Mouse (Mus musculus) retina, postnatal 1 day (tissue): Measurements from ENCODE around the gene Klc1.

ENCODE experiments used
- DNase-seq: peaks from one replicate; pipeline ENCODE4 v3.0.0-alpha.2; 2012

Gene Klc1

DNA sequence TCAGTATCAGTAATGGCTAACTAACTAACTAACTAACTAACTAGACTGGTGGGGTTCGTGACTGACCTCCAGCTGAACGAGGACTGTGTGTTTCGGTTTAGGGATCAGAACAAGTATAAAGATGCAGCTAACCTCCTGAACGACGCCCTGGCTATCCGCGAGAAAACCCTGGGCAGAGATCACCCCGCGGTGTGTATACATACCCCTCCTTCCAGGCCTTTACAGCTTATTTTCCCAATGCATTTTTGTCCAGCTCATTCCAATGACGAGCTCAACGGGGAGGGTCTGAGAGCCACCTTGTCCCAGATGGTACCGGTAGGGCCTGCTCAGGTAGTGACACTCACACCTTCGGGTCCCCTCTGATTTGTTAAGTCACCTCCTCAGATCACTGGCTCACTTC lies 19.3 kb downstream of the Klc1 start:
- DNase-seq: no peak

- DNase-seq: no peak
Measured at GRCm38 (mm10) chr12:111779544-111779943, 20.9 kb downstream of the Klc1 start.

DNA sequence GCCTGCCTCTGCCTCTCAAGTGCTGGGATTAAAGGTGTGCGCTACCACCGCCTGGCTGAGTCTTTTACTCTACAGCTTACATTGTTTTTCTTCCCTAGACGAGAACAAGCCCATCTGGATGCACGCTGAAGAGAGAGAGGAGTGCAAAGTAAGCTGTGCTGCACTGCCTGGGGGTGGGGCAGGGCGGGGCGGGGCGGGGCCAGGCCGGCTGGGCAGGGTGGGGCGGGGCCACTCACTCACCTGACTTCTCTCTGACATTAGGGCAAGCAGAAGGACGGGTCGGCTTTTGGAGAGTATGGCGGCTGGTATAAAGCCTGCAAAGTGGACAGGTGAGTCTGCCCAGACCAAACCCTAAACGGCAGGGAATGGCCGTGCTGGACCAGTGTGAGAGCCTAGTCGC lies 26.5 kb downstream of the Klc1 start:
- DNase-seq: no peak

DNA sequence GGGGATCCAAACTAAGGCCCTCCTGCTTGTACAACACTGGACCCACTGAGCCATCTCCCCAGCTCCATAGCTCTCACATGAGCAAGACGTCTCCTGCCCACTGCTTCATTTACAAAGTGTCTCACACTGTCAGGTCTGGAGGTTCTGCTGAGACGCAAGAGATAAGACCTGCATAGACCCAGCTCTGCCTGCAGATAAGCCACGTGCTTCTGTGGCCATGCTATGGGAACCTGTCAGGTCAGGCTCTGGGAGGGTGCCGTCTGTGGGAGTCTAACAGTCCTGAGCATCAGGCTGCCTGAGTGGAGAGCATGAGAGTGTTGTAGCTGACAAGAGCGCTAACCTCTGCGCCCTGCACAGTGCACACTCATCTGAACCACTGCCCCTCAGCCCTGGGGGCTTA lies 28.4 kb downstream of the Klc1 start:
- no peak for DNase-seq

DNA sequence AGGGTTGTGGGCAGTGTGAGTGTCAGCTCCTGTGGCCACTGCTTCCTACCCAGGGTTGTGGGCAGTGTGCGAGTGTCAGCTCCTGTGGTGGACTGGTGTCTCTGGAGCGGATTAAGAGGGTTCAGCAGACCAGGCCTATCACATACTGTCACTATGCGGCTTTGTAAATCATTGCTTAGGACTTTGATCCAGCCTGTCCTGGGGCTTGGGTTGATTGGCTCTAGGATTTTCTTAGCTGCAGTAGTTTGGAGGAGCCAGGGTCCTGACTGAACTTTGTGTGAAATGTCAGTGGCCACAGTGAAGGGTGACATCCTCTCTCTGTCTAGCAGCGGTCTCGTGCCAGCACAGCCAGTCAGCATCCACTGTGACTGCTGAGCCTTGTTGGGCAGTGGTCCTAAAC lies 31.4 kb downstream of the Klc1 start:
- DNase-seq: no peak

- DNase-seq: no peak
Measured at GRCm38 (mm10) chr12:111790631-111791030, 32.0 kb downstream of the Klc1 start.

DNA sequence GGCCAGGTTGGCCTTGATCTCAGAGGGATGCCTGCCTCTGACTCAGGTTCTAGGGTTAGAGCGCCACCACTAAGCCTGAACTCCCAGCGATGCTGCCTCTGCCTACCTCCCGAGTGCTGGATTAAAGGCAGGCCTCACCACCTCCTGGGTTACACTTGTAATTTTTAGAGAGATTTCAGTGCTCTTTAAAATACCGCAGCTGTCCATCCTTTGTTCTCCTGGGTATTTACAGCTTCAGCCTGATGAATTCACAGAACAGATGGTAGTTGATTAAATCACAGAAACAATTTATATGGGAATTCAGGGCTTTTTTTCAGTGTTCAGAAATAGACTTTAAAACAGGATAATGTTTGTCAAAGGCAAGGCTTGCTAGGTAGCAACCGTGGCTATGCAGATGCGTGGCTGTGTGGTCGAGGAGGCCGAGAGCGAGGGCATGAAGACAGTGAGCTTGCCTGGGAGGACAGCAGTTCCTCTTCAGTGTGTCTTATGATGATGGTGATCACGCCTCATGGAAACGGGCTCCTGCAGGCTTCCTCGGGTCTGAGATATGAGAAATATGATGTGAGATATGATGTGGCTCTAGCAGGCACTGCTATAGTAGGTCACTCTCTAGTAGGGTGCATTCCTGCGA lies 32.9 kb downstream of the Klc1 start:
- no peak for DNase-seq

GRCm38 (mm10) chr12:111794102-111794501 lies 35.5 kb downstream of the Klc1 start:
- DNase-seq: peak; percentile 14

DNA sequence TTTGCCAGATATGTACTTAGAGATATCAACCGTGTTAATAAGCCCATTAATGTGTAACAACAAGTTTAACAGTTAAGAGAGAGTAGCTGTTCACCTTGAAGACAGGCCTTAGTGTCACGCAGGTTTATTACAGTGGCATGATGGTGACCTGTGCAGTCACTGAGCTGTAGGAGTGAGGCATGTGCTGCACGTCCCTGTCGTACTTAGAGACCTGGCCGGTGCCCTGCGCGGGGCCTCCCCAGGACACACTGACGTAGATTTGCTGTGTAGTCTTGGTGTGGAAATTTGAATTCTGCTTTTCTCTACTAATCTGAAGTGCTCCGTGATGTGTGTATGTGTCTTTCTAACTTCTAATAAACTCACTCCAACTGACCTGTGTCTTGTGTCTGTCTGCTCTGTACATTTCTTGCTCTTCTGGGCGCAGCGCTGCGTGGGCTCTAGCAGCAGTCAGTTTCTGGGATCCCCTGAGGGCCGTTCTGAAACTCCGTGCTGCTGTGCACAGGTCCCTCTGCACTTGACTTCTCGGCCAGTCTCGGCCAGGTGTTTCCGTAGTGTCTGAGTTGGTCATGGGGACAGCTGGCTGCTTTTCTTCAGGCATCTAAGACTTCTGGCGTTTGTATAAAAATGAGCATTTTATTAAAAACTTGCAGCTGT lies 36.0 kb downstream of the Klc1 start:
- no peak for DNase-seq

GRCm38 (mm10) chr12:111795180-111795895 lies 36.7 kb downstream of the Klc1 start:
- DNase-seq: no peak

DNA sequence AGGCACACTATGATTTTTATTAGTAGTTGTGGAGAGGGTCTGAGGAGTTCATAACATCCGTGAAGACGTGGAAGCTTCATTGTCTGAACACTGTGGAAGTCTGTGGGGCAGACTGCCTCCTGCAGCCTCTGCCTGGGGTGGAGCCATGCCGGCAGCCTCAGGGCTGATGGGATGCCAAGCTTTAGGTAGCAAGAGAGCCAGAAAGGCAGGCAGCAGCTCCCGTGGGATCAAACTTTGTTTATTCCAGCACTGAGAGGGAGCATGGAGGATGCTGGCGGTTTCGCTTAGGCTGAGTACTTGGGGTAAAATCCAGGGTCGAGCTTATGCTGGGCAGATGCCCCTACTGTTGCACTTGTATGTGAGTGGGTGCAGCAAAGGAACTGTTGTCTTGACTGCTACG lies 38.6 kb downstream of the Klc1 start:
- no peak for DNase-seq

- no peak for DNase-seq
Measured at GRCm38 (mm10) chr12:111798493-111798892, 39.8 kb downstream of the Klc1 start.

- DNase-seq: no peak
Measured at GRCm38 (mm10) chr12:111800459-111801183, 42.0 kb downstream of the Klc1 start.

DNA sequence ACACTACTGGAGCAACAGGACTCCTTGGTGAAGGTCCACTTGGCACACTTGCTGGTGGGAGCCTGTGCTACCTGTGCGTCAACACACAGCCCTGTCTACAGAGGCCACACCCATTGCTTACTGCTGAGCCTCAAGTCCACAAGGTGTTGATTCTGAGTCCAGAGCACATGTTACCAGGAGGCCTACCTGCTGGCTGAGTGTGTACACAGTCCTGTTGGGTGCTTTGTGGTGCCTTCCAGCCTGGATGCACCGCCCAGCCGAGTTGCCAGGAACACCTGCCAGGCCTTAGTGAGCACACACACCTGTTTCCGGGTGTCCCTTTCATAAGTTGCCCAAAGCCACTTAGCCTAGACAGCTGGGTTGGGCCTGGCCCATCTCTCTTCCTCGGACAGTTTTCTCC lies 44.9 kb downstream of the Klc1 start:
- DNase-seq: no peak

GRCm38 (mm10) chr12:111808775-111809174 lies 50.1 kb downstream of the Klc1 start:
- DNase-seq: no peak

GRCm38 (mm10) chr12:111809762-111810161 lies 51.1 kb downstream of the Klc1 start:
- peak; percentile 93 for DNase-seq

- no peak for DNase-seq
Measured at GRCm38 (mm10) chr12:111812075-111812474, 53.4 kb downstream of the Klc1 start.

GRCm38 (mm10) chr12:111812611-111813010 lies 54.0 kb downstream of the Klc1 start:
- DNase-seq: no peak

- no peak for DNase-seq
Measured at GRCm38 (mm10) chr12:111813111-111813765, 54.6 kb downstream of the Klc1 start.

DNA sequence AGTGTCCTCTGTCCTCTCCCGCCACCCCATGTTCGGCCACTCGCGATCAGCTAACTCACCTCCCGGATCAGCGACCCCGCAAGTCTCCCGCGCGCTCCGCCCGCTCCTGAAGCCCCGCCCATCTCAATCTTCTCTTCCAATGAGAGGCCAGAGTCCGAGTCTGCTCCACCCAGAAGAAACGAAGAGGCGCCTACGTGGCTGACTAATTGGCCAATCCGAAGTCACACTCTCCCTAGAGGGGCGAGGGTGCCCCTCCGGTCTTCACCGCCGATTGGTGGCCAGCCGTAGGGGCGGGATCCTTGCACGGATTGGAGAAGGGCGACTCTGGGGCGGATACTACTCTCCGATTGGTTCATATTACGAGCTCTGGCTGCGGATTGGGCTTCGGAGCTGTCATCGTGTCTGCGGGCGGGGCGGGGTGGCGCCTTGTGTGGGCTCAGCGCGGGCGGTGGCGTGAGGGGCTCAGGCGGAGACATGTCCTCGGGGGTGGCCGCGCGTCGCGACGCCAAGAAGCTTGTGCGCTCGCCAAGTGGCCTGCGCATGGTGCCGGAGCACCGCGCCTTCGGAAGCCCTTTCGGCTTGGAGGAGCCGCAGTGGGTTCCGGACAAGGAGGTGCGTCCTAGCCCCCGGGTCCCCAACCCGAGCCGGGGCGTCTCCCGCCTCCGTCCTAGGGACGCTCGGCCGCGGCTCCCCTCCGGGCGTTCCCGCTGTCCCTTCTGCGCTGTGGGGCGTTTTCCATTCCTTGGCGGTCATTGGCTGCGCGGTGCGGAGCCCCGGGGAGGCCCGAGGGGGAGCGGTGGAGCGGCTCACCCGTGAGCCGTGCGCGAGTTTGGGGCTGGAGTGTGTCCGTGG lies 55.3 kb downstream of the Klc1 start, which contains the start of the genes Xrcc3 and Zfyve21:
Gene Xrcc3, minus strand, starts transcription at position 108 of the 852 bp plus-strand sequence.
Gene Zfyve21, plus strand, starts transcription at position 405 of the 852 bp plus-strand sequence.
- DNase-seq: peak; percentile 100
